Mouse (Mus musculus) thymus, adult 2 months (tissue): Measurements from ENCODE around the gene Ikzf3.

Source experiments
- CTCF ChIP-seq: fragments of 200-500 bp; IDR thresholded peaks from 2 replicates; pipeline ENCODE4 v1.5.1; 2012; ENCODE audit warnings: mild to moderate bottlenecking, control low read depth, low read length, moderate library complexity, borderline replicate concordance; ENCODE audit not compliant: control insufficient read depth, poor library complexity, insufficient read depth; ENCODE audit errors: extremely low read depth
- POLR2A ChIP-seq: fragments of 200-500 bp; IDR thresholded peaks from 2 replicates; pipeline ENCODE4 v1.6.1; 2012; ENCODE audit warnings: mild to moderate bottlenecking, low read length, control low read depth, moderate library complexity; ENCODE audit not compliant: control insufficient read depth, poor library complexity, insufficient read depth; ENCODE audit errors: extremely low read depth

- TF ChIP-seq CTCF (no peak), POLR2A (no peak)
Observed at GRCm38 (mm10) chr11:98587684-98588546, 42.1 kb upstream of the Ikzf3 start.
